Comparison of ENCODE assay signal across 9 mouse cellular contexts in the genomic region with DNA sequence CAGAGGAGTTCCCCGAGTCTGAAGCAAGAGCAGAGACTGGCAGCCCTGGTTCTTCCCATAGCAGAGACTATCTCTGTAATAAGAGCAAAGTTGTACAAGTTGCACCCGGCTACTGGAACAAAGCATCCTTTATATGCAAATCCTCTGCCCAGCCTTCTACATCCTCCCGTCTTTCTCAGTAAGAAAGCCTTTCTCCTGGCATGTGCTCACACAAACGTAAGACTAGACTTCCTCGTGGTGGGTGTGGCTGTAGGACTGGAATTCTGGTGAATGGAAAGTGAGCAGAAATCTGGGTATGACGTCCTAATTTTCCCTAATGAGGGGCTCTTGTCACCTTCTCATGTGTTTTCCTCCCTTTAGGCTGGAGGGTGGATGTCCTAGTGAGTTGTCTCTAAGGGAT.
"Had no signal": no experiment of that assay in that cellular context is flagged by ENCODE, and none has a peak within 500 bp of the region (broad histone marks: within the 10 kb centered on the region; RNA-seq: fewer than 3 reads in every experiment).

No protein-coding gene starts in this region.

- H3K9me3 ChIP-seq: limb, embryonic 13.5 days; midbrain, embryonic 13.5 days; neural tube, embryonic 12.5 days had no signal

- H3K27me3 ChIP-seq: limb, embryonic 13.5 days; midbrain, embryonic 13.5 days; neural tube, embryonic 12.5 days had no signal

- H3K36me3 ChIP-seq: midbrain, embryonic 13.5 days; neural tube, embryonic 12.5 days had no signal

- H3K4me1 ChIP-seq: limb, embryonic 13.5 days; midbrain, embryonic 13.5 days; neural tube, embryonic 12.5 days had no signal

- DNase-seq: kidney, postnatal 10 days; kidney, postnatal 4 days; left cerebral cortex, postnatal 4 days; lung, adult 18-20 months; thymus, postnatal 14 days had no signal

- H3K27ac ChIP-seq: limb, embryonic 13.5 days; liver, embryonic 14.5 days; midbrain, embryonic 13.5 days; neural tube, embryonic 12.5 days had no signal

- H3K4me2 ChIP-seq: limb, embryonic 13.5 days; midbrain, embryonic 13.5 days; neural tube, embryonic 12.5 days had no signal

- H3K4me3 ChIP-seq: limb, embryonic 13.5 days; midbrain, embryonic 13.5 days; neural tube, embryonic 12.5 days had no signal

- ATAC-seq: midbrain, embryonic 13.5 days had no signal

- H3K9ac ChIP-seq: limb, embryonic 13.5 days; liver, embryonic 14.5 days; midbrain, embryonic 13.5 days; neural tube, embryonic 12.5 days had no signal
